Mouse (Mus musculus): Measurements from ENCODE around the gene Taf1d. TPM values are rescaled to one million over a fixed set of nuclear protein-coding genes. Genes with fewer than 3 reads are reported as not detected.
"Not testable (repeated sequence)": the region's sequence is repeated elsewhere in the genome, so short reads cannot be mapped to it uniquely, and the experiment has no call there.

The Taf1d gene
- polyA plus RNA-seq, 1 experiment: 173 TPM

- TF ChIP-seq POLR2A (IDR thresholded peaks at IDR 0.05; ENCODE audit: low read depth, low read length): no peak
- no peak for TF ChIP-seq CTCF (IDR thresholded peaks at IDR 0.05; ENCODE audit: borderline replicate concordance, insufficient read depth, low read length)
- no peaks in the 10 kb centered on the region; the same call in 1 of the 2 replicates for H3K4me1 ChIP-seq (ENCODE audit: control insufficient read depth, insufficient read depth, low read length)
- peak within 1 kb of the TSS; percentile 41 for H3K27ac ChIP-seq (ENCODE audit: insufficient read depth, low read length)
- H3K4me3 ChIP-seq (ENCODE audit: insufficient read depth, low read length): peak within 1 kb of the TSS; percentile 93
Measured at GRCm38 (mm10) chr9:15306398-15307119, 545 bp downstream of the Taf1d start, which contains the start of gene 4931406C07Rik. Gene 4931406C07Rik, minus strand, starts transcription at chr9:15306448.

GRCm38 (mm10) chr9:15307257-15307656 is 1.2 kb downstream of the Taf1d start:
- TF ChIP-seq POLR2A (IDR thresholded peaks at IDR 0.05; ENCODE audit: low read depth, low read length) (no peak), CTCF (IDR thresholded peaks at IDR 0.05; ENCODE audit: borderline replicate concordance, insufficient read depth, low read length) (no peak)
- H3K27ac ChIP-seq (ENCODE audit: insufficient read depth, low read length): peak overlapping the region; percentile 41
- peak overlapping the region; percentile 93 for H3K4me3 ChIP-seq (ENCODE audit: insufficient read depth, low read length)
- no peaks in the 10 kb centered on the region; the same call in 1 of the 2 replicates for H3K4me1 ChIP-seq (ENCODE audit: control insufficient read depth, insufficient read depth, low read length)

GRCm38 (mm10) chr9:15308254-15308653 is 2.2 kb downstream of the Taf1d start:
- no peak for TF ChIP-seq CTCF (IDR thresholded peaks at IDR 0.05; ENCODE audit: borderline replicate concordance, insufficient read depth, low read length)
- TF ChIP-seq POLR2A (IDR thresholded peaks at IDR 0.05; ENCODE audit: low read depth, low read length): no peak
- Histone ChIP-seq H3K27ac (ENCODE audit: insufficient read depth, low read length) (no peak overlapping the region), H3K4me3 (ENCODE audit: insufficient read depth, low read length) (peak overlapping the region; percentile 60), H3K4me1 (ENCODE audit: control insufficient read depth, insufficient read depth, low read length) (no peaks in the 10 kb centered on the region; the same call in 1 of the 2 replicates)

- no peak overlapping the region; the same call in 1 of the 2 replicates for H3K27ac ChIP-seq (ENCODE audit: insufficient read depth, low read length)
- H3K4me1 ChIP-seq (ENCODE audit: control insufficient read depth, insufficient read depth, low read length): no peaks in the 10 kb centered on the region; the same call in 1 of the 2 replicates
- H3K4me3 ChIP-seq (ENCODE audit: insufficient read depth, low read length): peak overlapping the region; percentile 59
- TF ChIP-seq CTCF (IDR thresholded peaks at IDR 0.05; ENCODE audit: borderline replicate concordance, insufficient read depth, low read length): no peak
- TF ChIP-seq POLR2A (IDR thresholded peaks at IDR 0.05; ENCODE audit: low read depth, low read length): no peak
Measured at GRCm38 (mm10) chr9:15309425-15309824, 3.4 kb downstream of the Taf1d start.

- TF ChIP-seq POLR2A (IDR thresholded peaks at IDR 0.05; ENCODE audit: low read depth, low read length) (no peak), CTCF (IDR thresholded peaks at IDR 0.05; ENCODE audit: borderline replicate concordance, insufficient read depth, low read length) (no peak)
- Histone ChIP-seq H3K4me3 (ENCODE audit: insufficient read depth, low read length) (peak overlapping the region; percentile 31), H3K4me1 (ENCODE audit: control insufficient read depth, insufficient read depth, low read length) (no peaks in the 10 kb centered on the region), H3K27ac (ENCODE audit: insufficient read depth, low read length) (no peak overlapping the region)
Measured at GRCm38 (mm10) chr9:15310179-15310578, 4.2 kb downstream of the Taf1d start.

- no peaks in the 10 kb centered on the region for H3K4me1 ChIP-seq (ENCODE audit: control insufficient read depth, insufficient read depth, low read length)
- H3K4me3 ChIP-seq (ENCODE audit: insufficient read depth, low read length): no peak overlapping the region
- no peak for TF ChIP-seq CTCF (IDR thresholded peaks at IDR 0.05; ENCODE audit: borderline replicate concordance, insufficient read depth, low read length)
- TF ChIP-seq POLR2A (IDR thresholded peaks at IDR 0.05; ENCODE audit: low read depth, low read length): no peak
- no peak overlapping the region for H3K27ac ChIP-seq (ENCODE audit: insufficient read depth, low read length)
Measured at GRCm38 (mm10) chr9:15312054-15312735, 6.2 kb downstream of the Taf1d start.

- H3K4me1 ChIP-seq (ENCODE audit: control insufficient read depth, insufficient read depth, low read length): no peaks in the 10 kb centered on the region
- H3K4me3 ChIP-seq (ENCODE audit: insufficient read depth, low read length): no peak overlapping the region
- H3K27ac ChIP-seq (ENCODE audit: insufficient read depth, low read length): no peak overlapping the region
- TF ChIP-seq POLR2A (IDR thresholded peaks at IDR 0.05; ENCODE audit: low read depth, low read length) (no peak), CTCF (IDR thresholded peaks at IDR 0.05; ENCODE audit: borderline replicate concordance, insufficient read depth, low read length) (no peak)
Measured at GRCm38 (mm10) chr9:15313633-15314032, 7.6 kb downstream of the Taf1d start.

- H3K27ac ChIP-seq (ENCODE audit: insufficient read depth, low read length): no peak overlapping the region
- H3K4me3 ChIP-seq (ENCODE audit: insufficient read depth, low read length): no peak overlapping the region
- no peaks in the 10 kb centered on the region for H3K4me1 ChIP-seq (ENCODE audit: control insufficient read depth, insufficient read depth, low read length)
- TF ChIP-seq CTCF (IDR thresholded peaks at IDR 0.05; ENCODE audit: borderline replicate concordance, insufficient read depth, low read length) (no peak), POLR2A (IDR thresholded peaks at IDR 0.05; ENCODE audit: low read depth, low read length) (no peak)
Measured at GRCm38 (mm10) chr9:15314619-15315018, 8.6 kb downstream of the Taf1d start.

- H3K4me3 ChIP-seq (ENCODE audit: insufficient read depth, low read length); H3K4me1 ChIP-seq (ENCODE audit: control insufficient read depth, insufficient read depth, low read length); H3K27ac ChIP-seq (ENCODE audit: insufficient read depth, low read length): not testable (repeated sequence)
Measured at GRCm38 (mm10) chr9:15316296-15316695, 10.3 kb downstream of the Taf1d start.

Data from embryonic fibroblast, embryonic 13.5 days (primary cell).